Comparison of ENCODE assay signal across 8 mouse cellular contexts in the genomic region with DNA sequence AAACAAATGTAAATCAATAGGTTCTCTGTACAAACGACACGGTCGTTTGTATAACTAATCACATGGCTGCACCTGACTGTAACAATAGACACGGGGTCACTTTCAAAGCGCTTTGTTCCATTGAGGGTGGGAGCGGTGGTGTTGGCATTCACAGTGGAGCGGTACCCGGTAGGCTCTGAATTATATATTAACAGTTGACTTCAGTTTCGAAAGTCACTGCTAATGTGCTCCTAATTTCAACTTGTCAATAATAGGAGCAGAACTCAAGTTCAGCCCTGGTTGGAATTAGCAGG.
"Had no signal": no experiment of that assay in that cellular context is flagged by ENCODE, and none has a peak within 500 bp of the region (broad histone marks: within the 10 kb centered on the region; RNA-seq: fewer than 3 reads in every experiment).

No protein-coding gene starts in this region.

- H3K36me3 ChIP-seq: limb, embryonic 15.5 days; liver, embryonic 12.5 days; lung, embryonic 15.5 days; midbrain, embryonic 10.5 days; midbrain, embryonic 15.5 days; neural tube, embryonic 12.5 days had no signal

- H3K4me3 ChIP-seq: limb, embryonic 15.5 days; liver, embryonic 12.5 days; lung, embryonic 15.5 days; midbrain, embryonic 10.5 days; midbrain, embryonic 15.5 days; neural tube, embryonic 12.5 days had no signal

- DNase-seq: kidney, adult 18-20 months; thymus, postnatal 4 days had no signal

- H3K9me3 ChIP-seq: limb, embryonic 15.5 days; liver, embryonic 12.5 days; lung, embryonic 15.5 days; midbrain, embryonic 10.5 days; midbrain, embryonic 15.5 days; neural tube, embryonic 12.5 days had no signal

- H3K27ac ChIP-seq: limb, embryonic 15.5 days; liver, embryonic 12.5 days; lung, embryonic 15.5 days; midbrain, embryonic 10.5 days; midbrain, embryonic 15.5 days; neural tube, embryonic 12.5 days had no signal

- H3K4me1 ChIP-seq: midbrain, embryonic 10.5 days; midbrain, embryonic 15.5 days; neural tube, embryonic 12.5 days had no signal

- H3K9ac ChIP-seq: limb, embryonic 15.5 days; liver, embryonic 12.5 days; lung, embryonic 15.5 days; midbrain, embryonic 15.5 days; neural tube, embryonic 12.5 days had no signal

- H3K4me2 ChIP-seq: limb, embryonic 15.5 days; liver, embryonic 12.5 days; lung, embryonic 15.5 days; midbrain, embryonic 15.5 days; neural tube, embryonic 12.5 days had no signal

- ATAC-seq: liver, embryonic 12.5 days; midbrain, embryonic 15.5 days had no signal

- H3K27me3 ChIP-seq: limb, embryonic 15.5 days; liver, embryonic 12.5 days; midbrain, embryonic 15.5 days; neural tube, embryonic 12.5 days had no signal
